Mouse (Mus musculus): ENCODE measurements around the gene Zdhhc22. TPM values are rescaled to one million over a fixed set of nuclear protein-coding genes. Genes with fewer than 3 reads are reported as not detected.
A peak's percentile ranks its signal among the peaks of the same experiment; 100 is the strongest.

Zdhhc22 gene
- polyA plus RNA-seq, 1 experiment from 2014 or later = 0.41 TPM

DNA sequence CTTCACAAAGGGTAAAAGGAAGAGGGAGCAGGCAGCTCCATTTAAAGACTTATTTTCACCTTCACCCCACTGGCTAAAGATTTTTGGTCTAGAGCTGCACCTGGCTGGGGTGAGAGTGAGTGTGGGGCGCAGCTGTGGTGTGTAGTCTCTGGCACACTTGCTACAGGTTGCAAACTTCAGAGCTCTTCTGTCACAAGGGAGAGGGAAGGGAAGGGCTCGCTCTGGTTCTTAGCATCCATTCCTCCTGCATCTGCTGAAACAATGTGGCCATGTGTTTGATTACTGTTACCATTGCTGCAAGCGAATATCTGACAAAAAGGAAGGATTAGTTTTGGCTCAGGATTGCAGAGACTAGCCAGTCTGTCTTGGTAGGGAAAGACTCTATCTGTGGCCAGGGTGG, 33.2 kb upstream of the Zdhhc22 start:
- ATAC-seq (ENCODE audit: low FRiP score) (no peak), DNase-seq (ENCODE audit: low spot score, missing footprints) (peak; percentile 10)
- Histone ChIP-seq H3K36me3 (ENCODE audit: control insufficient read depth, insufficient read depth, low read length) (no peaks in the 10 kb centered on the region), H3K4me2 (no peak overlapping the region), H3K27ac (ENCODE audit: low read depth, low read length) (no peak overlapping the region), H3K27me3 (ENCODE audit: control insufficient read depth, insufficient read depth, low read length) (peaks cover 3% of the 10 kb centered on the region; the same call in 1 of the 2 replicates), H3K4me1 (ENCODE audit: control insufficient read depth, insufficient read depth, low read length) (peaks cover 5% of the 10 kb centered on the region; the same call in 1 of the 2 replicates), H3K9ac (ENCODE audit: low read length) (no peak overlapping the region), H3K4me3 (ENCODE audit: low read depth, low read length) (no peak overlapping the region), H3K9me3 (ENCODE audit: control insufficient read depth, low read length) (no peaks in the 10 kb centered on the region)
- WGBS = 76% methylated on average over 3 of the region's 3 CpGs

DNA sequence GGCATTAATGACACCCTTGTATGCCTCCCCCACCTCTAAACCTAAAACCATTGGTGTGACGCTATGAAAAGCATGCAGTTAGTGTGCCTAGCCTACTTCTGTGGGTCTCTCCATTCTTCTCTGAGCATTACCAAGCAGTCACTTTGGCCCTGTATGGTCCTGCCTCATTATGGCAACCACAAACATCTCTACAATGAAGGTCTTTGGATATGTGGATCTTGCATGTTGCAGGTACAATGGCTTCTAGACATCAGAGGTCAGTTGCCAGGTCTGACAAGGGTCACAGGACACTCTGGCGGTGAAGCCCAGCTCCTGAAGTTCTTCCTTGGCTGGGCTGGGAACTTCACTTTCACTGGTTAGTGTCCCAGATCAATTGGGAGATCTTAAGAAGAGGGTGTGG, 31.8 kb upstream of the Zdhhc22 start:
- Histone ChIP-seq H3K4me2 (no peak overlapping the region), H3K36me3 (ENCODE audit: control insufficient read depth, insufficient read depth, low read length) (no peaks in the 10 kb centered on the region), H3K9ac (ENCODE audit: low read length) (no peak overlapping the region), H3K4me1 (ENCODE audit: control insufficient read depth, insufficient read depth, low read length) (peaks cover 5% of the 10 kb centered on the region; the same call in 1 of the 2 replicates), H3K27ac (ENCODE audit: low read depth, low read length) (no peak overlapping the region), H3K4me3 (ENCODE audit: low read depth, low read length) (no peak overlapping the region), H3K9me3 (ENCODE audit: control insufficient read depth, low read length) (no peaks in the 10 kb centered on the region), H3K27me3 (ENCODE audit: control insufficient read depth, insufficient read depth, low read length) (peaks cover 3% of the 10 kb centered on the region; the same call in 1 of the 2 replicates)
- 80% methylated on average over 2 of the region's 2 CpGs for WGBS
- no peak for ATAC-seq (ENCODE audit: low FRiP score)
- DNase-seq (ENCODE audit: low spot score, missing footprints) = peak; percentile 57

GRCm38 (mm10) chr12:87021040-87021439, 30.8 kb upstream of the Zdhhc22 start, which contains the start of gene Tmem63c:
Gene Tmem63c, plus strand, starts transcription at chr12:87021340.
- no peaks in the 10 kb centered on the region for H3K27me3 ChIP-seq (ENCODE audit: control insufficient read depth, insufficient read depth, low read length)
- H3K9me3 ChIP-seq (ENCODE audit: control insufficient read depth, low read length) = no peaks in the 10 kb centered on the region
- no peak within 1 kb of the TSS for H3K9ac ChIP-seq (ENCODE audit: low read length)
- no peak for DNase-seq (ENCODE audit: low spot score, missing footprints)
- H3K36me3 ChIP-seq (ENCODE audit: control insufficient read depth, insufficient read depth, low read length) = no peaks in the 10 kb centered on the region
- H3K4me2 ChIP-seq = no peak within 1 kb of the TSS
- no peak within 1 kb of the TSS for H3K4me3 ChIP-seq (ENCODE audit: low read depth, low read length)
- no peak within 1 kb of the TSS for H3K27ac ChIP-seq (ENCODE audit: low read depth, low read length)
- WGBS = 78% methylated on average over 6 of the region's 6 CpGs
- no peak for ATAC-seq (ENCODE audit: low FRiP score)
- no peaks in the 10 kb centered on the region for H3K4me1 ChIP-seq (ENCODE audit: control insufficient read depth, insufficient read depth, low read length)

DNA sequence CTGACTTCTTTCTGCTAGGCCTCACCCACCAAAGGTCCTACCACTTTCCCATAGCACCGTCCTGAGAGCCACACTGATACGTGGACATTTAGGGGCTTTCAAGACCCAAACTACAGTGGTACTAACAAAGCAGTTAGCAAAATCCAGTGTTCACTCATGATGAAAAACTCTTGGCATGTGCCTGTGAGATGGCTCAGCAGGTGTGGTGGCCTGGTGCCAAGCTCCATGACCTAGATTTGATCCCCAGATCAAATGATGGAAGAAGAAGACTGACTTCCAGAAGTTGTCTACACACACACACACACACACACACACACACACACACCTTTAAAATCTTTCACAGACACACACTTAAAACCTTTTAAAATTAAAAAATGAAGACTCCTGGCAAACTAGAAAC, 28.5 kb upstream of the Zdhhc22 start:
- Histone ChIP-seq H3K9me3 (ENCODE audit: control insufficient read depth, low read length) (no peaks in the 10 kb centered on the region), H3K4me2 (no peak overlapping the region), H3K36me3 (ENCODE audit: control insufficient read depth, insufficient read depth, low read length) (no peaks in the 10 kb centered on the region), H3K4me3 (ENCODE audit: low read depth, low read length) (no peak overlapping the region), H3K4me1 (ENCODE audit: control insufficient read depth, insufficient read depth, low read length) (no peaks in the 10 kb centered on the region), H3K27ac (ENCODE audit: low read depth, low read length) (no peak overlapping the region), H3K9ac (ENCODE audit: low read length) (no peak overlapping the region), H3K27me3 (ENCODE audit: control insufficient read depth, insufficient read depth, low read length) (no peaks in the 10 kb centered on the region)
- DNase-seq (ENCODE audit: low spot score, missing footprints) (peak; percentile 17), ATAC-seq (ENCODE audit: low FRiP score) (no peak)
- 93% methylated on average over 2 of the region's 2 CpGs for WGBS

DNA sequence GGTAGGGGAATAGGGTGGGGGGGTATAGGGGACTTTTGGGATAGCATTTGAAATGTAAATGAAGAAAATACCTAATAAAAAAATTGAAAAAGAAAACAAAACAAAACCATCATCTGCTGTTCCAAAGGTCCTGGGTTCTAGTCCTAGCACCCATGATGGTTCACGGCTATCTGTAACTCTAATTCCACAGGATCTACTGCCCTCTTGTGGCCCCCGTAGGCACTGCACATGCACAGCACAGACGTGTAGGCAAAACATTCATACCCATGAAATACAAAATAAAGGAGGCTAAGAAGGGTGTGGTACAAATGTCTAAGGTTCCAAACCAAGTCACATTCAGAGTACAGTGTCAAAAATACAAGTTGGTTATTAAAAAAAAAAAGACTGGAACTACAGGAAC, 26.8 kb upstream of the Zdhhc22 start:
- Histone ChIP-seq H3K4me3 (ENCODE audit: low read depth, low read length) (no peak overlapping the region), H3K4me2 (no peak overlapping the region), H3K27me3 (ENCODE audit: control insufficient read depth, insufficient read depth, low read length) (no peaks in the 10 kb centered on the region), H3K27ac (ENCODE audit: low read depth, low read length) (no peak overlapping the region), H3K4me1 (ENCODE audit: control insufficient read depth, insufficient read depth, low read length) (no peaks in the 10 kb centered on the region), H3K9me3 (ENCODE audit: control insufficient read depth, low read length) (no peaks in the 10 kb centered on the region), H3K9ac (ENCODE audit: low read length) (no peak overlapping the region), H3K36me3 (ENCODE audit: control insufficient read depth, insufficient read depth, low read length) (no peaks in the 10 kb centered on the region)
- ATAC-seq (ENCODE audit: low FRiP score) (no peak), DNase-seq (ENCODE audit: low spot score, missing footprints) (peak; percentile 75)
- WGBS = 38% methylated on average over 3 of the region's 3 CpGs

- Histone ChIP-seq H3K9me3 (ENCODE audit: control insufficient read depth, low read length) (no peaks in the 10 kb centered on the region), H3K9ac (ENCODE audit: low read length) (no peak overlapping the region), H3K4me1 (ENCODE audit: control insufficient read depth, insufficient read depth, low read length) (no peaks in the 10 kb centered on the region), H3K4me3 (ENCODE audit: low read depth, low read length) (no peak overlapping the region), H3K4me2 (no peak overlapping the region), H3K27ac (ENCODE audit: low read depth, low read length) (no peak overlapping the region), H3K27me3 (ENCODE audit: control insufficient read depth, insufficient read depth, low read length) (no peaks in the 10 kb centered on the region), H3K36me3 (ENCODE audit: control insufficient read depth, insufficient read depth, low read length) (no peaks in the 10 kb centered on the region)
- DNase-seq (ENCODE audit: low spot score, missing footprints) (peak; percentile 65), ATAC-seq (ENCODE audit: low FRiP score) (no peak)
- 87% methylated on average over 4 of the region's 4 CpGs for WGBS
Observed at GRCm38 (mm10) chr12:87004596-87004995, 14.4 kb upstream of the Zdhhc22 start.

- Histone ChIP-seq H3K4me1 (ENCODE audit: control insufficient read depth, insufficient read depth, low read length) (no peaks in the 10 kb centered on the region), H3K4me3 (ENCODE audit: low read depth, low read length) (no peak overlapping the region), H3K27me3 (ENCODE audit: control insufficient read depth, insufficient read depth, low read length) (no peaks in the 10 kb centered on the region), H3K4me2 (no peak overlapping the region), H3K9ac (ENCODE audit: low read length) (no peak overlapping the region), H3K9me3 (ENCODE audit: control insufficient read depth, low read length) (no peaks in the 10 kb centered on the region), H3K36me3 (ENCODE audit: control insufficient read depth, insufficient read depth, low read length) (no peaks in the 10 kb centered on the region), H3K27ac (ENCODE audit: low read depth, low read length) (no peak overlapping the region)
- DNase-seq (ENCODE audit: low spot score, missing footprints) (peak; percentile 77), ATAC-seq (ENCODE audit: low FRiP score) (no peak)
- 56% methylated on average over 3 of the region's 3 CpGs for WGBS
Observed at GRCm38 (mm10) chr12:87003606-87004005, 13.4 kb upstream of the Zdhhc22 start.

- DNase-seq (ENCODE audit: low spot score, missing footprints) (peak; percentile 76), ATAC-seq (ENCODE audit: low FRiP score) (no peak)
- Histone ChIP-seq H3K9ac (ENCODE audit: low read length) (no peak overlapping the region), H3K4me3 (ENCODE audit: low read depth, low read length) (no peak overlapping the region), H3K27ac (ENCODE audit: low read depth, low read length) (no peak overlapping the region), H3K4me2 (no peak overlapping the region), H3K27me3 (ENCODE audit: control insufficient read depth, insufficient read depth, low read length) (no peaks in the 10 kb centered on the region), H3K4me1 (ENCODE audit: control insufficient read depth, insufficient read depth, low read length) (no peaks in the 10 kb centered on the region), H3K36me3 (ENCODE audit: control insufficient read depth, insufficient read depth, low read length) (no peaks in the 10 kb centered on the region), H3K9me3 (ENCODE audit: control insufficient read depth, low read length) (no peaks in the 10 kb centered on the region)
- 79% methylated on average over 7 of the region's 7 CpGs for WGBS
Observed at GRCm38 (mm10) chr12:87002815-87003214, 12.6 kb upstream of the Zdhhc22 start.

DNA sequence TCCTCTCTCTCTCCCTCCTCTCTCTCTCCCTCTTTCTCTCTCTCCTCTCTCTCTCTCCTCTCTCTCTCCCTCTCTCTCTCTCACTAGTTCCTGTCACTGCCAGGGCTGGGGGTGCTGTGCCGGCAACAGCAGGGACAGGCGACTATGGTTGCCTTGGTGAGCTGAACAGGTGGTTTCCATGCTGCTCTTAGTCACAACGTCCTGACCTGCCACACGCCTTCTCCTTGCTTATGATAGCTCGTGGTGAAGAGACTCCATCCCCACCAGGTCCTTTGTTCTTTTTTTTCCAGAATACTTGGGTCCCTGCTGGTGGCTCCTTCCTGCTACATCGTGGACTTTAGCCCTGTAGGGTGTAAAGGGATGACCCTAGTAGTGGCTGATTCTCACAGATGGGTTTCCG, 12.0 kb upstream of the Zdhhc22 start:
- H3K36me3 ChIP-seq (ENCODE audit: control insufficient read depth, insufficient read depth, low read length) = no peaks in the 10 kb centered on the region
- no peak for ATAC-seq (ENCODE audit: low FRiP score)
- H3K9me3 ChIP-seq (ENCODE audit: control insufficient read depth, low read length) = no peaks in the 10 kb centered on the region
- no peak overlapping the region for H3K27ac ChIP-seq (ENCODE audit: low read depth, low read length)
- no peak overlapping the region for H3K4me2 ChIP-seq
- peak; percentile 51 for DNase-seq (ENCODE audit: low spot score, missing footprints)
- H3K4me1 ChIP-seq (ENCODE audit: control insufficient read depth, insufficient read depth, low read length) = no peaks in the 10 kb centered on the region
- WGBS = 63% methylated on average over 7 of the region's 7 CpGs
- no peaks in the 10 kb centered on the region for H3K27me3 ChIP-seq (ENCODE audit: control insufficient read depth, insufficient read depth, low read length)
- H3K4me3 ChIP-seq (ENCODE audit: low read depth, low read length) = no peak overlapping the region
- no peak overlapping the region for H3K9ac ChIP-seq (ENCODE audit: low read length)

DNA sequence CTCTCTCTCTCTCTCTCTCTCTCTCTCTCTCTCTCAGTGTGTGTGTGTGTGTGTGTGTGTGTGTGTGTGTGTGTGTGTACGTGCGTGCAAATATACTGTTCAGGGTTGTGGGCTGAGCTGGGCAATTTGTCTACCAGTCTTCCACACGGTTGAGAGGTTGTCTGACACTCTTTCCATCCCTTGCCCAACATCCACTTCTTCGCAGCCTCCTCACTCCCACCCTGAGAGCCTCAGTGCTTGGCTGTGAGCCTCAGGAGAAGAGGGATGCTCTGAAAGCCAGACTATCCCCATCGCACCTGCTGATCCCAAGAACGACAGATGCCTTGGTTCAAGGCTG, 10.6 kb upstream of the Zdhhc22 start:
- WGBS = 43% methylated on average over 6 of the region's 6 CpGs
- no peak overlapping the region for H3K4me3 ChIP-seq (ENCODE audit: low read depth, low read length)
- no peak overlapping the region for H3K27ac ChIP-seq (ENCODE audit: low read depth, low read length)
- H3K36me3 ChIP-seq (ENCODE audit: control insufficient read depth, insufficient read depth, low read length) = no peaks in the 10 kb centered on the region
- H3K9me3 ChIP-seq (ENCODE audit: control insufficient read depth, low read length) = no peaks in the 10 kb centered on the region
- H3K9ac ChIP-seq (ENCODE audit: low read length) = no peak overlapping the region
- DNase-seq (ENCODE audit: low spot score, missing footprints) (no peak), ATAC-seq (ENCODE audit: low FRiP score) (peak; percentile 53)
- no peaks in the 10 kb centered on the region for H3K27me3 ChIP-seq (ENCODE audit: control insufficient read depth, insufficient read depth, low read length)
- H3K4me2 ChIP-seq = no peak overlapping the region
- no peaks in the 10 kb centered on the region for H3K4me1 ChIP-seq (ENCODE audit: control insufficient read depth, insufficient read depth, low read length)

Data from midbrain, embryonic 11.5 days (tissue).